Mouse (Mus musculus): ENCODE measurements around the gene Tdrd12. TPM values are rescaled to one million over a fixed set of nuclear protein-coding genes. Genes with fewer than 3 reads are reported as not detected.
"Not testable (repeated sequence)": the region's sequence is repeated elsewhere in the genome, so short reads cannot be mapped to it uniquely, and the experiment has no call there.

The Tdrd12 gene
- 0.30 TPM in 1 of 2 replicates, not detected in the other for polyA plus RNA-seq (2016; fragmentation: Nextera tagmentation; extraction: Ambion mirVana)

DNA sequence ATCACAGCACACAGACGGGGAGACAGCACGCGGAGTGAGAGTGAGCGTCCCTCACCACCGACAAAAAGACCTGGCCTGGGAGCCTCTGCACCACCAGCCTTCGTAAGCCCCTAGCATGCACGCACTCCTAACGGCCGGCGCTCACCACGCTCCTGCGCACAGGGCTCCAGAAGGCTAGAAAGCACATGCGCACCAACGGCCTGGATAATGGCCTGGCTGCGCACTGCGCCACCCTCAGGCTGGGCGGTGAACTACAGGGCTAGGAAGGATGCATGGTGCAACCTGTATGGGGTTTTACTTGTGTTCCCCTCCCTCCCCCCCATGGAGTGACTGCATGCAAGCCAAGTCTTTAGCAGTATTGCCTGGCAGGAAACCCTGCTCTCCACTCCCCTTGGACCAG is at the start of gene Tdrd12:
Gene Tdrd12, minus strand, starts transcription at position 184 of the 400 bp plus-strand sequence.
- no peak within 1 kb of the TSS for H3K27ac ChIP-seq
- no peaks in the 10 kb centered on the region for H3K36me3 ChIP-seq
- H3K4me1 ChIP-seq (replicated peaks): no peaks in the 10 kb centered on the region
- H3K4me3 ChIP-seq: no peak within 1 kb of the TSS
- WGBS: 91% methylated on average over 17 of the region's 17 CpGs
- no peaks in the 10 kb centered on the region for H3K27me3 ChIP-seq (ENCODE audit: insufficient read depth, poor library complexity, severe bottlenecking)
- no peak for DNase-seq (ENCODE audit: low spot score)
- H3K9me3 ChIP-seq: no peaks in the 10 kb centered on the region

DNA sequence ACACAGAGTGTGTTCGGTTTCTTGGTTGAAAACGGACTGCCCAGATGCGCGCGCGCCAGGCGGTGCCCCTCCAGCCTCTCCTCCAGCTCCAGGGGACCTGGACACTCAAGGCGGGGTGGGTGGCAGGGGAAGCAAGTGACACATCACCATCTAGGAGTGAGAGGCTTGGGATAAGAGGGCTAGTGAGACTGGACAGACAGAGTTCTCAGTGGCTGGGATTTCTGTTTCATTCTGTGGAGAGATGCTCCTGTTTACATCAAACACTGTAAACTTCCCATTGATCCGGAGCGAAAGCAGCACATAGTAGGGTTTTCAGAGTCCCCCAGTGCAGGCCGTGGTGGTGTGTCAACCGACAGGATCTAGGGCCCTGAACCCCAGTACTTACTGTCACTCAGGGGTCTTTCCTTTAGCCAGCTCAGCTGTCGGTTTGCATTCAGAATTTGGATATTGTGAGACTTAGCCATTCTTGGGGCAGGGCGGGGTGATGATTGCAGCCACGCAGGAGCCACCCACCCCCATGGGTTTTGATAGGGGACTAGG is 49.4 kb upstream of the Tdrd12 start:
- 22% methylated on average over 15 of the region's 15 CpGs for WGBS

GRCm38 (mm10) chr7:35586055-35586905 is 48.7 kb upstream of the Tdrd12 start, which contains the start of gene Ankrd27:
TSS of gene Ankrd27 (plus strand) at chr7:35586244.
- WGBS: under 1% methylated on average over 49 of the region's 49 CpGs
- peak within 1 kb of the TSS; percentile 95 for H3K4me3 ChIP-seq
- peaks cover 43% of the 10 kb centered on the region for H3K4me1 ChIP-seq (replicated peaks)
- peak; percentile 96 for DNase-seq (ENCODE audit: low spot score)
- peaks cover 40% of the 10 kb centered on the region for H3K27me3 ChIP-seq (ENCODE audit: insufficient read depth, poor library complexity, severe bottlenecking)
- H3K36me3 ChIP-seq: peaks cover under 1% of the 10 kb centered on the region; the same call in 1 of the 2 replicates
- no peaks in the 10 kb centered on the region for H3K9me3 ChIP-seq
- peak within 1 kb of the TSS; percentile 91 for H3K27ac ChIP-seq

More for the DNA sequence above, 49.4 kb upstream of the Tdrd12 start:
- no peak for DNase-seq (ENCODE audit: low spot score)
- H3K4me3 ChIP-seq: peak overlapping the region; percentile 95
- H3K9me3 ChIP-seq: no peaks in the 10 kb centered on the region
- peak overlapping the region; percentile 91 for H3K27ac ChIP-seq
- peaks cover 8% of the 10 kb centered on the region for H3K36me3 ChIP-seq
- peaks cover 43% of the 10 kb centered on the region for H3K4me1 ChIP-seq (replicated peaks)
- H3K27me3 ChIP-seq (ENCODE audit: insufficient read depth, poor library complexity, severe bottlenecking): peaks cover 33% of the 10 kb centered on the region

DNA sequence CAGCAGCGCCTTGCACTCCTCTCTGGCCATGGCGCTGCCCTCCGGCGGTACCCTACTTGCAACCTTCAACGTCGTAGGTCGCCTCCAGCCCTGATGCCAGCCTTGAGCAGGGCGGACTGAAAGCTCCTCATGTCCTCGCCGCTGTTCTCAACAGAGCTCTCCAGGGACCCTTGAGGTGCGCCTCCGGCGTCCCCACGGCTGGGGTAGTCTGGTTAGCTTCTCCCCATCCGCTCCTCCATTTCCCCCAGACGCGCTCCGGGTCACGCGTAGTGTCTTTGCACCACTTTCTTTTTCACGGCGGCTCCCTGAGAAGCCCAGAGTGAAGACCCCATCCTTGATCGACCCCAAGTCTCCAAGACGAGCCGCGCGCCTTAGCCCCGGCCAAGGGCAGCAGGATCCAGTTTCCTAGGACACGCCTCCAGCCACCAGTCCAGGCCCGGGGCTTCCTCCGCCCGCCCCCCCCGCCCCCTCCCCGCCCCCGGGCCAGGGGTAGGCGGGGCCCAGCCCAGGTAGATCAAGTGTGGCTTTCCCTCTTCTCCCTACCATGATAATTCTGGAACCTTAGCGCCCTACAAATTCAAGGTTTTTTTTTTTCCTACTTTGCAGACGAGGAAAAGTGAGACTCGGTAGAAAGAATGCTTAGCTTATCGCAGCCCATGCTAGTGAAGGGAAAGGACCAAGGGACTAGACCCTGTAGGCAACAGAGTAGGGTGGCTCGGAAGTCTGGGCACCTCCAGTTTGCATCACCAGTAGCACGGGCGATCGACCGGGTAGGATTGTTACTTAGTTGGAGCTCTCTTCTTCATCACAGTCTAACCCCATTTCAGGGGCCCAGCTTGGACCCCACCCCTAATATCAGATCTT is 47.9 kb upstream of the Tdrd12 start, which contains the start of gene Rgs9bp:
Gene Rgs9bp, minus strand, starts transcription at position 392 of the 864 bp plus-strand sequence.
- no peaks in the 10 kb centered on the region for H3K9me3 ChIP-seq
- H3K27ac ChIP-seq: peak within 1 kb of the TSS; percentile 91
- peaks cover 43% of the 10 kb centered on the region for H3K4me1 ChIP-seq (replicated peaks)
- H3K27me3 ChIP-seq (ENCODE audit: insufficient read depth, poor library complexity, severe bottlenecking): peaks cover 46% of the 10 kb centered on the region
- H3K4me3 ChIP-seq: peak within 1 kb of the TSS; percentile 95
- no peaks in the 10 kb centered on the region for H3K36me3 ChIP-seq
- WGBS: under 1% methylated on average over 45 of the region's 45 CpGs
- DNase-seq (ENCODE audit: low spot score): peak; percentile 78

GRCm38 (mm10) chr7:35584786-35585190 is 47.2 kb upstream of the Tdrd12 start:
- Histone ChIP-seq H3K4me1 (replicated peaks) (peaks cover 43% of the 10 kb centered on the region), H3K36me3 (no peaks in the 10 kb centered on the region), H3K27ac (peak overlapping the region; percentile 91), H3K4me3 (peak overlapping the region; percentile 95), H3K27me3 (ENCODE audit: insufficient read depth, poor library complexity, severe bottlenecking) (peaks cover 46% of the 10 kb centered on the region), H3K9me3 (no peaks in the 10 kb centered on the region)
- under 1% methylated on average over 50 of the region's 50 CpGs for WGBS
- DNase-seq (ENCODE audit: low spot score): peak; percentile 60

DNA sequence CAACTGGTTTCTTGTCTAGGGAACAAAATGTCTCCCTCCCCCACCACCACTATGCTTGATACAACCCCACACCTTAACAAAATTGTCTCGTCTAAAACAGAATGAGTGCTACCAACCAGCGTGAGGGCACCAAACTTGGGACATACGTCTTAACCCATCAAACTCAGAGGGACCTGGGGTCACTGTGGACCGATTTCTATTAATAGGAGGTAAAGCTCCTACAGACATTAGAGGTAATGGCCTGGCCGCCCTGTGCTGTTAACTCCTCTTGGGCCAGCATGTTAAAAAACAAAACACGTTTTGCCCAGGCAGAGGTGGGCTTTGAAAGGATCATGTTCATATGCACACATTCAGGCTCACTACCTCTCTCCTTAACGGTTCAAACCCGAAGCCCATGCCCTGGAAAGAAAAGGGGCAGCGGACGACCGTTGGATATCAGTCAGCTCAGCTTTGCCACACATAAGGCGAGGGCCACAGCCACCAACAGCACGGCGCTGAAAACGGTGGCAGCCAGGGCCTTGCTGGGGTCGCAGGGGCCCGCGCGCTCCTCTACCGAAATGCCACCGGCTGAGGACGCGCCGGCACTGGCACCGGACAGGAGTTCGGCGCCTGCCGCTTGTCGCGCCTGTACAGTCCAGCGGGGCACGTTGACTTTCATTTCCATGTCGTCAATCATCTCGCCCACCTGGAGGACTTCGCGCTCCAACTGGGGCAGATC is 46.7 kb upstream of the Tdrd12 start:
- Histone ChIP-seq H3K36me3 (no peaks in the 10 kb centered on the region), H3K4me3 (peak overlapping the region; percentile 95), H3K27me3 (ENCODE audit: insufficient read depth, poor library complexity, severe bottlenecking) (peaks cover 46% of the 10 kb centered on the region), H3K27ac (0 out of 2 replicates have a peak overlapping the region, but pooled peaks have one; percentile 91), H3K9me3 (no peaks in the 10 kb centered on the region), H3K4me1 (replicated peaks) (peaks cover 43% of the 10 kb centered on the region)
- 5% methylated on average over 36 of the region's 36 CpGs for WGBS
- DNase-seq (ENCODE audit: low spot score): no peak

GRCm38 (mm10) chr7:35583476-35584025 is 46.0 kb upstream of the Tdrd12 start:
- Histone ChIP-seq H3K27me3 (ENCODE audit: insufficient read depth, poor library complexity, severe bottlenecking) (peaks cover 46% of the 10 kb centered on the region), H3K9me3 (no peaks in the 10 kb centered on the region), H3K4me3 (no peak overlapping the region), H3K4me1 (replicated peaks) (peaks cover 43% of the 10 kb centered on the region), H3K27ac (no peak overlapping the region), H3K36me3 (no peaks in the 10 kb centered on the region)
- WGBS: 14% methylated on average over 11 of the region's 11 CpGs
- no peak for DNase-seq (ENCODE audit: low spot score)

- H3K4me1 ChIP-seq (replicated peaks): peaks cover 36% of the 10 kb centered on the region
- WGBS: 65% methylated on average over 5 of the region's 5 CpGs
- no peaks in the 10 kb centered on the region for H3K36me3 ChIP-seq
- DNase-seq (ENCODE audit: low spot score): no peak
- H3K27me3 ChIP-seq (ENCODE audit: insufficient read depth, poor library complexity, severe bottlenecking): peaks cover 46% of the 10 kb centered on the region
- no peak overlapping the region for H3K27ac ChIP-seq
- no peaks in the 10 kb centered on the region for H3K9me3 ChIP-seq
- no peak overlapping the region for H3K4me3 ChIP-seq
Observed at GRCm38 (mm10) chr7:35582719-35583118, 45.2 kb upstream of the Tdrd12 start.

DNA sequence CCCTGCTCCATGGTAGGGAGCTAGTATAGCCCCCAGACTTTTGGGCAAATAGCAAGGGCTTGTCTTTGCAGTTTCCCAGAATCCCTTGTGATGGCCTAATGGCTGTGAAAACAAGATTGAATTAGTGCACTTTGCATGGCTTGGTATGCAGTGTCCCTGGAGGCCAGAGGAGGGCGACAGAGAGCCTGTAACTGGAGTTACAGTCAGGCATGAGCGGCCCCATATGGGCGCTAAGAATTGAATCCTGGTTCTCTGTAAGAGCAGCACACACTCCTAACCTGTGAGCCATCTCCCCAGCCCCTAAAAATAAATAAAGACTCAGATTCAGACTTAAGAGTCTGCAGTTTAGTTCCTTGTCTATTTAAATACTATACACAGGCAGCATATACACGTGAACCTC is 42.3 kb upstream of the Tdrd12 start:
- Histone ChIP-seq H3K4me1 (replicated peaks) (peaks cover 15% of the 10 kb centered on the region), H3K36me3 (no peaks in the 10 kb centered on the region), H3K27ac (no peak overlapping the region), H3K9me3 (no peaks in the 10 kb centered on the region), H3K4me3 (no peak overlapping the region), H3K27me3 (ENCODE audit: insufficient read depth, poor library complexity, severe bottlenecking) (peaks cover 41% of the 10 kb centered on the region)
- 35% methylated on average over 4 of the region's 4 CpGs for WGBS
- peak; percentile 63 for DNase-seq (ENCODE audit: low spot score)

DNA sequence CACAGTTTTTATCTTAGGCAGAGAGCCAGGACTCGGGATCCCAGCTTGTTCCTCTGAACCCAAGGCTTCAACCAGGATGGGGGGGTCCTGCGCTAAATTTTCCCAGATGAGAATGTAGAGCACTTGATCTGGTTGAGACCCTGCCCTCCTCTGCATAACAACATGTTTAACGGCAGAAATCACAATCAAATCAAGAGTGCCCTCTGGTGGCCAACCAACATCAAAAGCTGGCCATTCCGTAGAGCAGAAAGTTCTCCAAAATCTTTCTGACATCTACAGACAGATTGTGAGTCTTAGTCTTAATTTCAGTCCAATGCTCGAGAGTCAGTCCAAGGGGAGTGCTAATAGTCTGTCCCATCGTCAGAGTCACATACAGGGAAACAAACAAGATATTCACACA is 33.3 kb upstream of the Tdrd12 start:
- H3K4me3 ChIP-seq; H3K9me3 ChIP-seq; DNase-seq (ENCODE audit: low spot score); H3K4me1 ChIP-seq (replicated peaks); H3K36me3 ChIP-seq; H3K27ac ChIP-seq; H3K27me3 ChIP-seq (ENCODE audit: insufficient read depth, poor library complexity, severe bottlenecking): not testable (repeated sequence)
- WGBS: 21% methylated on average over 6 of the region's 6 CpGs

DNA sequence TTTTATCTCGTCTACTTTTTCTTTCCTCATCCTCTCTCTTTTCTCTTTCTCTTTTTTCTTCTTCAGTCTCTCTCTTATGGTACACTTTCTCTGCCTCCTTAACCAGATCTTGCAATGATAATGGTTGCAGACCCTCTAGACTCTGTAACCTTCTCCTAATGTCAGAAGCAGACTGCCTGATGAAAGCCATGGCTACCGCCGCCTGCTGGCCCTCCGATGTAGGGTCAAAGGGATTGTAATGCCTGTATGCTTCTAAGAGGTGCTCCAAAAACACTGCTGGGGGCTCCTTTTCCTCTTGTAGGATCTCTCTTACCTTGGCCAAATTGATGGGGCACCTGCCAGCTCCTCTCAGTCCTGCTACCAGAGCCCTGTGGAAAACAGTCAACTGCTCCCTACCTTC is 32.2 kb upstream of the Tdrd12 start:
- H3K4me3 ChIP-seq; DNase-seq (ENCODE audit: low spot score): not testable (repeated sequence)

DNA sequence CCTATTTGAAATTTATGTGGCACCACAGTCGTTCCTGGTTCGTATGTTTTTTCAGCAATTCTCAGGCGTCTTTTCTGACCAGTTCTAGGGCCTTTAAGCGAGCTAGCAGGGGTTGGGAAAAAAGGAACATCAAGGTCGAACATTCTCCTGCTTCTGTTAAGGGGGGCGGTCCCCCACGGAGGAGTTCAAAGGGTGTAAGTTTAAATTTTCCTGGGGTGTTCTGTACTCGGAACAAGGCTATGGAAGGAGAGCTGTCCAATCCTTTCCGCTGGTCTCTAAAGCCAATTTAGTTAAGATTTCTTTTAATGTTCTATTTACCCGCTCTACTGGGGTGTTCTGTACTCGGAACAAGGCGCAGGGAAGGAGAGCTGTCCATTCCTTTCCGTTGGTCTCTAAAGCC is 28.4 kb upstream of the Tdrd12 start:
- WGBS: 86% methylated on average over 13 of the region's 13 CpGs
- not testable (repeated sequence) for H3K4me3 ChIP-seq; H3K27me3 ChIP-seq (ENCODE audit: insufficient read depth, poor library complexity, severe bottlenecking); DNase-seq (ENCODE audit: low spot score); H3K27ac ChIP-seq; H3K9me3 ChIP-seq; H3K4me1 ChIP-seq (replicated peaks); H3K36me3 ChIP-seq

More for the DNA sequence above, 32.2 kb upstream of the Tdrd12 start:
- not testable (repeated sequence) for H3K36me3 ChIP-seq; H3K4me1 ChIP-seq (replicated peaks); H3K27ac ChIP-seq; H3K27me3 ChIP-seq (ENCODE audit: insufficient read depth, poor library complexity, severe bottlenecking); H3K9me3 ChIP-seq
- 89% methylated on average over 4 of the region's 4 CpGs for WGBS
